Mouse (Mus musculus): Measurements from ENCODE around the gene Tmtc2.

Gene Tmtc2

GRCm38 (mm10) chr10:105501736-105502135, 72.5 kb downstream of the Tmtc2 start:
- no peak for DNase-seq (ENCODE audit: low spot score in 2 of 2)

DNA sequence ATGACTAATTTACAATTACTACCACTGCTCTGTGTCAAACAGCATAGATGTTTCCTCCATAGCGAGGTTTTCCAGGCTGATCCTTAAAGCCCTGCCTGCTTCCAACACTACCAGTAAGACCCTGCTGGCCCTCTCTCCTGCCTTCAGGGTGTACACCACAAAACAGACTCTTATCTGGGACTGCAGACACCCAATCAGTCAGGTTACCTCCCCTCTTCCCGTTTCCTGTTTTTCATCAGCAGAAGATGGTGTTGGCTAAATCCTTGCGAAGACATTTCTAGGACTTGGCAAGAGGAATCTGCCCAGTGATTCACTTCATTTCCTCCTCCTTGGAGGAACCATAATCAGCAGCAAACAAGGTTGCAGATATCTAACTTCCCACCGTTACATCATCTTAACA, 73.8 kb downstream of the Tmtc2 start:
- no peak for DNase-seq (ENCODE audit: low spot score in 2 of 2)

DNA sequence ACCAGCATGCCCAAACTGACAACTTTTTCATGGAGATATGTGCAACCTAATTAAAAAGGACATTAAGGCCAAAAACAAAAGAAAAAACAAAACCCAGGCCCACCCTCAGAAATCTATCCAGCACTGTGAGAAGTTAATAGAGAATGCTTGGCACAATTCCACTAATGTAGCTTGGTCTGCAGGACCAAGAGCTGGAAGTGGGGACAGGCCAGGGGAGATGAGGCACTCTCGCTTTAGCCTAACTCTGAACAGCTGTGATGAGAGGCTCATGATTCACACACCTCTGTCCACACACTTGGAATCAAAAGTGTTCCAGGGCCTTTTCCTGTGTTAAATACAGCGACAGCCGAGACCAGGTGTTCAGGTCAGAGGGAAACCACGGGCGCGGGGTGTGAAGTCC, 79.0 kb downstream of the Tmtc2 start:
- no peak for DNase-seq (ENCODE audit: low spot score in 2 of 2)

- DNase-seq (ENCODE audit: low spot score in 2 of 2), result no peak
These were observed 81.8 kb downstream of the Tmtc2 start for GRCm38 (mm10) chr10:105492485-105492884.

- DNase-seq (ENCODE audit: low spot score in 2 of 2), result no peak
These were observed 83.5 kb downstream of the Tmtc2 start for GRCm38 (mm10) chr10:105490748-105491147.

DNA sequence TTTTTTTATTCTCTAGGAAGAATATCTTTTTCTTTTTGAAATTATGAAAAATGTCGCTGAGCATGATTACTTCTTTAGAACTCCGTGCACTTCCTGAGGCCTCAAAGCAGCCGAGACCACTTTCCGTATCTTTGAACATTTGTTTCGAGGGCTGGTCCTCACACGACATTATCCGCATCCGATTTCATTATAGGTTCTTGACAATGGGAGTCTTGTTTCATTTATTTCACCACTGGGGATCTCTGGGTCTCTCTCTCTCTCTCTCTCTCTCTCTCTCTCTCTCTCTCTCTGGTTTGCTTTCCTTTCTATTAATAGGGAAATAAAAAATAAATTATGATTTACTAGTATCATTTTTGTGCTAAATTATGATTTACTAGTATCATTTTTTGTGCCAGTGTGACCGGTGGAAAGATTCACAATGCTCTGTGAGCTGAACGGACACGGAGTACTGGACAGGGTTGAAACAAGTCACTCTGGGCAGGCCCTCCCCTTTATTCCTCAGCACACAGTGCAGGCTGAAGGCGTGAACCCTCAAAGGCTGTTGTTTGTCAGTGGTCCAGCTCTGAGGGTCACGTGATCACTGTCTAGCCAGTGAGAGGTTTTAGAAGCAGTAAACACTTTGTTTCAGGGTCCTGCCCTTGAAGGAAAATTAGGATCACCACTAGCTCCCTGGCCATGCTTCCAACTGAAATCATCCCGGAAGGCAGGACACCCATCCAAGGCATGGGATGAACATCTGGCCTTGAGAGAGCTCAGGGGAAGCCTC, 84.1 kb downstream of the Tmtc2 start:
- no peak for DNase-seq (ENCODE audit: low spot score in 2 of 2)

- DNase-seq (ENCODE audit: low spot score in 2 of 2), result no peak
These were observed 87.3 kb downstream of the Tmtc2 start for GRCm38 (mm10) chr10:105486977-105487376.

GRCm38 (mm10) chr10:105484355-105485094, 89.7 kb downstream of the Tmtc2 start:
- no peak for DNase-seq (ENCODE audit: low spot score in 2 of 2)

DNA sequence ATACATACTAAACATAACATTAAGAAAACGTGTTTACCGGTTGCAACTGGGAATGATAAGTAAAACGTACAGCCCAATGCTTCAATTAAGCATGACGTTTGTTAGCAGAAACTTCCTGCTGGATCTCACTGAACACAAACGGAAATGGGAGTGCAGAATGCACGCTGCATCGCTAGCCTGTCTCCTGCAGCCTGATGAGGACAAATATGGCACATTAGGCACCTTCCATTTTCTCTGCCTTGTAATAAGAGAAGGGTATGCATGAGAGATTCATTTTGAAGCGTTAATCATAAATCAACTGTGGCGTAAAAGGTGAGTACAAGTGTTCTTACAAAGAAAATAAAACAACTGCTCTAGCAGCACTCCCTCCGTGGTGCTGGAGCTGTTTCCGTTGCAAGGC, 94.5 kb downstream of the Tmtc2 start:
- no peak for DNase-seq (ENCODE audit: low spot score in 2 of 2)

DNA sequence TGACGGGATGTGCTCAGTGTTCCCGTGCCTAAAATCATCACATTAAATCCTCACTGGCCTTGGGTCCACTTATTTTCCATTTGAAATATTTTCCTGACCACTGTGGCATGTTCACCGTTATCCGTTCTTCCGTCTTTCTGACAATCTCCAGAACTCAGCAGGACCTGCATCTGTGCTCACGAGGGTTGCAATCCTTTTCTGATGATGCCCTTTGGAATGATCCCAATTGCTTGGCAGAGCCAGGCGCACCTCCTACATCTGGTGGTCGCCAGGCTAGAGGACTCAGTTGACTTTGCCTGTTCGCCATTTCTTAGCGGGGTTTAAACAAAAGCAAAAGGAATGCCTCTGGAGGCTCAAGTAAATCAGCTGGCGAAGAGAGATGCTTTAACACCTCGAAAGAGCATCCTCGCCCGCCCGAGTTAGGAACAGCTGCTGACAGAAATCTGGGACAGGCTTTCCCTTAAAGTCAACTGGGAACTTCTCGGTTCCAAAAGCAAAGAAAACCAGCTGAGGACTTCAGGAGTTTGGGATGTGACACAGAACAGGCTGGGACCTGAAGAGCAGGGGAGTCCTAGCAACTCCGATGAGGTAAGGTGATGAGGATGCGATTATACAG, 96.5 kb downstream of the Tmtc2 start:
- no peak for DNase-seq (ENCODE audit: low spot score in 2 of 2)

- no peak for DNase-seq (ENCODE audit: low spot score in 2 of 2)
These were observed 100.0 kb downstream of the Tmtc2 start for GRCm38 (mm10) chr10:105474162-105474830.

DNA sequence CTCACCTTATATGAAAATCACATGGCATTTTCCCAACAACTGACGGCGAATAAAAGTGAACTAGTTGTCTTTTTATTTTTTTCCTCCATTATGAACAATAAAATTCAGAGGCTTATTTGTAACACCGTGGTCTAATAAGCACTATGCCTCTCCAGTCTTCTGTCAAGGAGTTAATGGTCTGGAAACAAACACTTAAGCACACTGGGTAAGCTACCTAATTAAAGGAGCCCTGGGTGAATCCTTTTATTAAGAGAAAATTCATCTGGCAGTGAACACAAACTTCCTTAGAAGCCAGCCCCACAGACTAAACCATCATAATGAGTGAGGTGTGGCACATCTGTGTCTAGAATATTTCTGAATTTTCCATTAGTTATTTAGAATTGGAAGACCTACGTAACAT, 109.9 kb downstream of the Tmtc2 start:
- no peak for DNase-seq (ENCODE audit: low spot score in 2 of 2)

- no peak for DNase-seq (ENCODE audit: low spot score in 2 of 2)
These were observed 120.8 kb downstream of the Tmtc2 start for GRCm38 (mm10) chr10:105453441-105453840.

GRCm38 (mm10) chr10:105447191-105447590, 127.1 kb downstream of the Tmtc2 start:
- no peak for DNase-seq (ENCODE audit: low spot score in 2 of 2)

DNA sequence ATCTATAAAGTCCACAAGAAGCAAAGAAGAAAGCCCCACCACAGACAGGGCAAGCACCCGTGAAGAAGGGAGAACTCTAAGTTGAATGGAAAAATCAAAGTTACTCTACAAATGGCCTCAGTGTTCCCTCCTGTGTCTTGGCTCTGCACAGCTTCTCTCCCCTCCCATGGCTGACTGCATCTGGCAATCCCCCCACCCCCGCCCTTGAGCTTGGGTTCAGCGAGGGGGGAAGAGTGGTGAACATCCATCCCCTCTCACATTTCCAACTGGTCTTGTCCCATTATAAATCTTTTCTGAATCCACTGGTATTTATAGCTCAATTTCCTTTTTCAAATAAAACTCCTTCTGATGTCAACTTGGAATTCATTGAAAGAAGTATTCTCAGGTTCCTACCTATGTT, 129.9 kb downstream of the Tmtc2 start:
- DNase-seq (ENCODE audit: low spot score in 2 of 2), result no peak

DNA sequence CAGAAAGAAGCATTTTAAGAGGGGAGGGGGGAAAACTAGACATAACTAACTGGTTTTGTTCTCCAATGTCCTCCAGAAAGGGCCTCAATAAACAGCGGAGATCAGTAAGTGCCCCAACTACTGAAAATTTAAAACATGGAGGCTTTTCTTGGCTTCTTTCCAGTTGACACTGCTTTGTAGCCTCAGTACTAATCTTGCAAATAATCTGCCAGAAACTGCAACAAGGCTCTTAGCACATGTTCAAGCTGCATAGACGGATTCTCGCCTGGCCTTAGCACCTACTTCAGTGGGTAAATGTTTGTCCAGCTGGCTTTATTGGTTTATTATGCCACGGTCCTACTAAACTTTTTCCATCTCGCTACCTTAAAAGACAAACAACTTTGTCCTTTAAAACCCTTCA, 139.4 kb downstream of the Tmtc2 start:
- no peak for DNase-seq (ENCODE audit: low spot score in 2 of 2)

- DNase-seq (ENCODE audit: low spot score in 2 of 2), result no peak
These were observed 143.4 kb downstream of the Tmtc2 start for GRCm38 (mm10) chr10:105430885-105431284.

DNA sequence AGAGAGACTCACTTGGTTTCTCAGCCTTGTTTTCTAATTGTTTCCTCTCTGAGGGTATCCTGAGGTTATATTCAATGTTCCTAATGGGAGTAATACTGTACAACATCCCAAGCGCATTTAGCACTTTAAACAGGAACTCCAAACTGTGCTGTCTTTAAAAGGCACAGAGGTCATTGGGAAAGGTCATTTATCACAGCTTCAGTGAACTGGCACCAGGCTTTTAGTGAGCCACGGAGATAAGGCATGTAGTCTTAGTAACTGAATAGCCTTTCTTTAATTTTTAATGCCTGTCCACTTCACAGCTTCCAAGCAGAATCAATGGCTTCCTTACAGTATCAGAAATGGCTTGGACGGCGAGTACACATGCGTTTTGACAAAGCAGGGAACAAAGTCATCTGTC, 144.0 kb downstream of the Tmtc2 start:
- DNase-seq (ENCODE audit: low spot score in 2 of 2), result no peak

- no peak for DNase-seq (ENCODE audit: low spot score in 2 of 2)
These were observed 146.2 kb downstream of the Tmtc2 start for GRCm38 (mm10) chr10:105428080-105428479.

- DNase-seq (ENCODE audit: low spot score in 2 of 2), result no peak
These were observed 146.6 kb downstream of the Tmtc2 start for GRCm38 (mm10) chr10:105427625-105428024.

GRCm38 (mm10) chr10:105425052-105425451, 149.2 kb downstream of the Tmtc2 start:
- no peak for DNase-seq (ENCODE audit: low spot score in 2 of 2)

GRCm38 (mm10) chr10:105423187-105423586, 151.1 kb downstream of the Tmtc2 start:
- DNase-seq (ENCODE audit: low spot score in 2 of 2), result no peak

Data from spleen, postnatal 36 days (tissue).